Mouse (Mus musculus): ENCODE measurements around the gene Msx3.

GRCm38 (mm10) chr7:139998691-139999350 lies 50.1 kb downstream of the Msx3 start:
- TF ChIP-seq POLR2A (IDR thresholded peaks at IDR 0.05; ENCODE audit: borderline replicate concordance, control insufficient read depth, low read depth, low read length): no peak
- no peak for TF ChIP-seq CTCF (IDR thresholded peaks at IDR 0.05; ENCODE audit: control insufficient read depth, insufficient read depth, low read length)
